Mouse (Mus musculus): ENCODE measurements around the gene Slc8a1. TPM values are rescaled to one million over a fixed set of nuclear protein-coding genes. Genes with fewer than 3 reads are reported as not detected.
A peak's percentile ranks its signal among the peaks of the same experiment; 100 is the strongest.

Gene Slc8a1
- polyA plus RNA-seq, 1 experiment: 3.2 TPM

DNA sequence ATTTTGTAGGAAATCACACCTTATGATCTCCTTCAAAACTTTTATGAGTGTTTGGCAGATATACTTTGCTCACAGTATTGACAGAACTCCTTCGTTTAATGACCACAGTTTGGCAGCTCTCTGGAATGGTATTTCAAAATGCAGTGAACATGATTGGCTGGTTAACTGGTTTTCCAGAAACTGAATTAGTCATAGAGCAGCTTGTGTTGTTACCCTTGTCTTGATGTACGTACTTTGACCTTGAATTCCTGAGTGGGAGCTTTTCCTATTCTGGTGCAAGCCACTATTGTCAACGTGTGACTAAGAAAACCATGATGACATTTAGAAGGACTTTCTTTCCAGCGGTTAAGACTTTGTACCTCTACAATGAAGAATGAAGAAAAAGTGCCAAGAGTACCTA lies 868 bp downstream of the Slc8a1 start:
- 78% methylated on average over 4 of the region's 4 CpGs for WGBS
- TF ChIP-seq CTCF (IDR thresholded peaks at IDR 0.05; ENCODE audit: control insufficient read depth, insufficient read depth, low read length): no peak
- no peak for TF ChIP-seq POLR2A (IDR thresholded peaks at IDR 0.05; ENCODE audit: borderline replicate concordance, control insufficient read depth, low read depth, low read length)

DNA sequence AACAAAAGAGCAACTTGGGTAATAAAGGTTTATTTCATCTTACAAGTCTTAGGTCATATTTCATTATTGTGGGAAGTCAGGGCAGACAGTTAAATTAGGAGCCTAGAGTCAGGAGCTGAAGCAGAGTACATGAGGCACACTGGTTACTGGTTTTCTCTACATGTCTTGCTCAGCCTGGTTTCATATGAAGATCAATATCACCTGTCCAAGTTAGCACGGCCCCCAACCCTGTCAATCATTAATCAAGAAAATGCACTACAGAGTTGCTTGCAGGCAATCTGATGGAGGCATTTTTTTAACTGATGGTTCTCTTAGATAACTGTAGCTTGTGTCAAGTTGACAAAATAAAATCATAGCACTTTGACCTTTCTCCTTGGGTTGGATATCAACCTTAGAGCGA lies 2.6 kb downstream of the Slc8a1 start:
- 77% methylated on average over 2 of the region's 2 CpGs for WGBS
- H3K4me1 ChIP-seq (ENCODE audit: control insufficient read depth, insufficient read depth, low read length): no peaks in the 10 kb centered on the region; the same call in 1 of the 2 replicates
- TF ChIP-seq CTCF (IDR thresholded peaks at IDR 0.05; ENCODE audit: control insufficient read depth, insufficient read depth, low read length): no peak
- TF ChIP-seq POLR2A (IDR thresholded peaks at IDR 0.05; ENCODE audit: borderline replicate concordance, control insufficient read depth, low read depth, low read length): no peak
- no peak overlapping the region for H3K27ac ChIP-seq (ENCODE audit: control insufficient read depth, insufficient read depth, low read depth, low read length, poor library complexity)
- H3K4me3 ChIP-seq (replicated peaks; ENCODE audit: control insufficient read depth, low read depth, low read length): no peak overlapping the region

More for the DNA sequence above, 868 bp downstream of the Slc8a1 start:
- H3K4me3 ChIP-seq (replicated peaks; ENCODE audit: control insufficient read depth, low read depth, low read length): no peak overlapping the region
- no peaks in the 10 kb centered on the region; the same call in 1 of the 2 replicates for H3K4me1 ChIP-seq (ENCODE audit: control insufficient read depth, insufficient read depth, low read length)
- H3K27ac ChIP-seq (ENCODE audit: control insufficient read depth, insufficient read depth, low read depth, low read length, poor library complexity): no peak overlapping the region

DNA sequence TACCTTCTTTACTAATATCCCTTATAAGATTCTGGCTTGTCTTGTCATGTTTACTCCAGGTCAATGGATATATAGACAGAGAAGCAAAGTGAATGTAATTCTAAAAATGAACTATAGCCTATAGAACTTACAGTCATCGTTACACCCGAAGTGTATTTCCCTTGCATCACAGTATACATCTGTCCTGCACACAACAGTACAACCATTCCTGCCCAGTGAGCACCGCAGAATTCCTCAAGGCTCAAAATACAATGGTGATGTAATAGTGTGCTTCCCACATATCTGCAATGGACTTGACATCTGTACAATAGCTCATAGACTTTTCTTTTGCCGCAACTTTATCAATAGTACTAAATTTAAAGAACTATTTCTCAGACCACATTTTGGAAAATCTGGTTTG lies 8.3 kb downstream of the Slc8a1 start:
- no peaks in the 10 kb centered on the region for H3K4me1 ChIP-seq (ENCODE audit: control insufficient read depth, insufficient read depth, low read length)
- H3K27ac ChIP-seq (ENCODE audit: control insufficient read depth, insufficient read depth, low read depth, low read length, poor library complexity): no peak overlapping the region
- no peak overlapping the region for H3K4me3 ChIP-seq (replicated peaks; ENCODE audit: control insufficient read depth, low read depth, low read length)
- TF ChIP-seq CTCF (IDR thresholded peaks at IDR 0.05; ENCODE audit: control insufficient read depth, insufficient read depth, low read length): no peak
- TF ChIP-seq POLR2A (IDR thresholded peaks at IDR 0.05; ENCODE audit: borderline replicate concordance, control insufficient read depth, low read depth, low read length): no peak
- WGBS: 84% methylated on average over 4 of the region's 4 CpGs

DNA sequence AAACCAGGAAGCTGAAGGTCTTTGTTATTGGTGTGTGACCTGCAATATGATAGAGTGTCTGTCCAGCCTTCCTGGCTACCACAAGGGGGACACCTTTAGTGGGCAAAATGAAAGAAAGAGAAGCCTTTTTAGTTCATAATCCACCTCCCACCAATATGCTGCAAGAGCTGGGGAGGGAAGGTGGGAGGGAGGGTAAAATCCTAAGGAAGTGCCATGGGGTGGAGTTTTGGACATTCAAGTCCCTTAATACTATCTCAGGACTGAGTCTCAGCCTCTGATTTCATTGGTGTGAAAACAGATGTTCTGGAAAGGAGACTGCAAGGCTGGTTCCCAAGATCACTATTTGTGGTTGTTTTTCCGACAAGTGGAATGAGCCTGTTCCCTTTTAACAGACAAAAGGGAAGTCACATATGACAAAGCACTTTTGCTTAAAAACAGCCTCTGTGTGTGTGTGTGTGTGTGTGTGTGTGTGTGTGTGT lies 25.9 kb downstream of the Slc8a1 start:
- peak overlapping the region; percentile 38; the same call in 1 of the 2 replicates for H3K27ac ChIP-seq (ENCODE audit: control insufficient read depth, insufficient read depth, low read depth, low read length, poor library complexity)
- no peak overlapping the region for H3K4me3 ChIP-seq (replicated peaks; ENCODE audit: control insufficient read depth, low read depth, low read length)
- WGBS: 8% methylated on average over 1 of the region's 1 CpGs
- TF ChIP-seq CTCF (IDR thresholded peaks at IDR 0.05; ENCODE audit: control insufficient read depth, insufficient read depth, low read length) (no peak), POLR2A (IDR thresholded peaks at IDR 0.05; ENCODE audit: borderline replicate concordance, control insufficient read depth, low read depth, low read length) (no peak)
- no peaks in the 10 kb centered on the region for H3K4me1 ChIP-seq (ENCODE audit: control insufficient read depth, insufficient read depth, low read length)

DNA sequence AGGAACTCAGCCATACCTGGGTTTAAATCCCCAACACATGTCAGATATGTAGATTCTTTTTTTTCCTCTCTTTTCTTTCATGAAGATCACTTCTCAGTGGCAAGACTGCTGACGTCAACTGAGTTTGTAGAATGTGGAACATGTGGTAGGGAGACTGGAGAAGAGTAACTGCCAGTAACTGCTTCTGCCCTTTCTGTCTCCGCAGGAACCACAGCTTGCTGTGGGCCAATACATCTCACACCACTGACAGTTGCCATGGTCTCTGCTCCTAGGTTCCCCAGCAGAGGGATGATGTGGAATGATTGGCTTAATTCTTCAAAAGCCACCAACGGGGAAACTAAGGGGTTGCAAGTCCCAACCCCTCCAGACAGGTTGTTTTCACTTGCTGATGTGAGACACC lies 33.4 kb downstream of the Slc8a1 start:
- Histone ChIP-seq H3K4me1 (ENCODE audit: control insufficient read depth, insufficient read depth, low read length) (no peaks in the 10 kb centered on the region; the same call in 1 of the 2 replicates), H3K4me3 (replicated peaks; ENCODE audit: control insufficient read depth, low read depth, low read length) (no peak overlapping the region), H3K27ac (ENCODE audit: control insufficient read depth, insufficient read depth, low read depth, low read length, poor library complexity) (no peak overlapping the region)
- TF ChIP-seq POLR2A (IDR thresholded peaks at IDR 0.05; ENCODE audit: borderline replicate concordance, control insufficient read depth, low read depth, low read length): no peak
- TF ChIP-seq CTCF (IDR thresholded peaks at IDR 0.05; ENCODE audit: control insufficient read depth, insufficient read depth, low read length): no peak
- WGBS: 4% methylated on average over 3 of the region's 3 CpGs

DNA sequence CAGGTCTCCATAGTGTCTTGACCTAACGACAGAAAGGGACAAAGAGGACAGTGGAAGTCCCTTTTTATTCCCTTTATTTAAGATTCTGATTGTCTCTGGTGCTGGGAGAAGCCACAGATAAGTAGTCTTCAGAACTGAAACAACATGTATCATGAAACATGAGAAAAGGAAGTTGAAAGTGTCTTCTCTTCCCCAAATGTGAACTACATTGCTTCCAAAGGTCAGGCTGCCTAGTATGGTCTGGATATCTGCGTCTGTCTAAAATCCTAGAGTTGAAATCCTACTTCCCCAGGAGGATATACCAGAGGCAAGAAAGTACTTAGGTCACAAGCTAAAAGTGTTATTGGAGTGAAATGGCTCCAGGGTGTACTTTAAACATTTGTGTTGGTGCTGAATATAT lies 34.9 kb downstream of the Slc8a1 start:
- TF ChIP-seq CTCF (IDR thresholded peaks at IDR 0.05; ENCODE audit: control insufficient read depth, insufficient read depth, low read length): no peak
- TF ChIP-seq POLR2A (IDR thresholded peaks at IDR 0.05; ENCODE audit: borderline replicate concordance, control insufficient read depth, low read depth, low read length): no peak
- WGBS: 58% methylated on average over 2 of the region's 2 CpGs
- no peak overlapping the region for H3K4me3 ChIP-seq (replicated peaks; ENCODE audit: control insufficient read depth, low read depth, low read length)
- H3K4me1 ChIP-seq (ENCODE audit: control insufficient read depth, insufficient read depth, low read length): no peaks in the 10 kb centered on the region; the same call in 1 of the 2 replicates
- no peak overlapping the region for H3K27ac ChIP-seq (ENCODE audit: control insufficient read depth, insufficient read depth, low read depth, low read length, poor library complexity)

DNA sequence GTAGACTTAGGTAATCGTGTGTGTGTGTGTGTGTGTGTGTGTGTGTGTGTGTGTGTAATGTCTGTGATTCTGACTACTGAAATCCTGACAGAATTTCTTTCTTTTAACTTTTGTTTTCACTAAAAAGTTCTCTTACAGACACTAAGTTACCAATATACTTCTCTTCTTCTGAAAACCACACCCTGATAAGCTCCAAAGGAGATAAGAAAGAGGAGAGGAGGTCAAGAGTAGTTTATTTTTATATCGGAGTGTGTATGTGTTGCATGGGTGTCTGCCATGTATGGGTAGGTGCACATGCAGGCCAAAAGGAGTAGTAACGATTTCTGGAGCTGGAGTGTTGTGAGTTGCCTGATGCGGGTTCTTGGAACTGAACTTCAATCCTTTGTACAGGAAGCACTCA lies 36.5 kb downstream of the Slc8a1 start:
- Histone ChIP-seq H3K4me1 (ENCODE audit: control insufficient read depth, insufficient read depth, low read length) (no peaks in the 10 kb centered on the region; the same call in 1 of the 2 replicates), H3K4me3 (replicated peaks; ENCODE audit: control insufficient read depth, low read depth, low read length) (no peak overlapping the region), H3K27ac (ENCODE audit: control insufficient read depth, insufficient read depth, low read depth, low read length, poor library complexity) (no peak overlapping the region)
- TF ChIP-seq CTCF (IDR thresholded peaks at IDR 0.05; ENCODE audit: control insufficient read depth, insufficient read depth, low read length) (no peak), POLR2A (IDR thresholded peaks at IDR 0.05; ENCODE audit: borderline replicate concordance, control insufficient read depth, low read depth, low read length) (no peak)
- 71% methylated on average over 4 of the region's 4 CpGs for WGBS

DNA sequence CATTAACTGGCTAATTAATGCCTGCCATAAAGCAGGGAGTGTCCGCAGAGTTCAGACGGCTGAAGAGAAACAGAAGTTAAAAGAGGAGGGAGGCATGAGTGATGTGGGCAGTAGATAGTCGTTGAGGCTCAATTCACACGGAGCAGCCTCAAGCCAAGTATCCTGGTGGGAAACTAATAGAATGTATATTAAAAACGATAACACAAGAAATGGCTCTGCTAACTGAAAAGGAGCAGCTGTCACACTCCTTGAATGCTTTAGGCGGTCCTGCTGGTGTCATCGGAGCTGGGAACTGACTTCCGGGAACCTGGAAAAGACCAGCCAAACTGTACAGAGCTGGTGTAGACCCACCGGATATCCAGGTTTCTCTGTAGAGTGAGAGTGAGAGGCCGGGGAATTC lies 39.4 kb downstream of the Slc8a1 start:
- 60% methylated on average over 10 of the region's 10 CpGs for WGBS
- no peak for TF ChIP-seq CTCF (IDR thresholded peaks at IDR 0.05; ENCODE audit: control insufficient read depth, insufficient read depth, low read length)
- TF ChIP-seq POLR2A (IDR thresholded peaks at IDR 0.05; ENCODE audit: borderline replicate concordance, control insufficient read depth, low read depth, low read length): no peak
- Histone ChIP-seq H3K4me1 (ENCODE audit: control insufficient read depth, insufficient read depth, low read length) (no peaks in the 10 kb centered on the region), H3K27ac (ENCODE audit: control insufficient read depth, insufficient read depth, low read depth, low read length, poor library complexity) (no peak overlapping the region), H3K4me3 (replicated peaks; ENCODE audit: control insufficient read depth, low read depth, low read length) (no peak overlapping the region)

DNA sequence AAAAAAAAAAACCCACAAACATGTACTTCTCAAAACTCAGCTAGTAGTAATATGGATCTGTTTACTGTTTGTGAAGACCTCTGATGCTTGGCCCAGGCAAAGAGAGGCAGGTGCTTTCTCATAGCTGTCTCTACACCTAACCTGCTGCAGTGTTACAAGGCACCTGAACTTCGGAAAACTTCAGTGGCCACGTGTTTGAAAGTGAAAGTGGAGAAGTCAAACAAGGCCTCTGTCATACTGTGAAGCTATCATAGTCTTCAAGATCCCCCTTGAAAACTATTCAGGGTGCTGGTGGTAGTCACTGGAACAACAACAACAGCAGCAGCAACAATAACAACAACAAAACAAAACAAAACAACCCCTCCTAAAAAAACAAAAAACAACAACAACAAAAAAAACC lies 40.5 kb downstream of the Slc8a1 start:
- Histone ChIP-seq H3K4me3 (replicated peaks; ENCODE audit: control insufficient read depth, low read depth, low read length) (no peak overlapping the region), H3K4me1 (ENCODE audit: control insufficient read depth, insufficient read depth, low read length) (no peaks in the 10 kb centered on the region), H3K27ac (ENCODE audit: control insufficient read depth, insufficient read depth, low read depth, low read length, poor library complexity) (no peak overlapping the region)
- WGBS: 19% methylated on average over 2 of the region's 2 CpGs
- TF ChIP-seq CTCF (IDR thresholded peaks at IDR 0.05; ENCODE audit: control insufficient read depth, insufficient read depth, low read length) (no peak), POLR2A (IDR thresholded peaks at IDR 0.05; ENCODE audit: borderline replicate concordance, control insufficient read depth, low read depth, low read length) (no peak)

All from bone marrow, adult 2 months (tissue).